Mouse (Mus musculus) cerebellum, postnatal 25 days (tissue): ENCODE results near the gene Frmd6.

ENCODE experiments used
- DNase-seq, 2 experiments: peaks; one replicate each; pipeline ENCODE4 v3.0.0; 2021; ENCODE audit warnings: mixed read lengths in 2 of 2

The Frmd6 gene

GRCm38 (mm10) chr12:70824729-70825650 lies at the start of gene Frmd6:
Gene Frmd6 (plus strand): TSS chr12:70825514.
- peak; percentile 94 to 98 for DNase-seq

DNA sequence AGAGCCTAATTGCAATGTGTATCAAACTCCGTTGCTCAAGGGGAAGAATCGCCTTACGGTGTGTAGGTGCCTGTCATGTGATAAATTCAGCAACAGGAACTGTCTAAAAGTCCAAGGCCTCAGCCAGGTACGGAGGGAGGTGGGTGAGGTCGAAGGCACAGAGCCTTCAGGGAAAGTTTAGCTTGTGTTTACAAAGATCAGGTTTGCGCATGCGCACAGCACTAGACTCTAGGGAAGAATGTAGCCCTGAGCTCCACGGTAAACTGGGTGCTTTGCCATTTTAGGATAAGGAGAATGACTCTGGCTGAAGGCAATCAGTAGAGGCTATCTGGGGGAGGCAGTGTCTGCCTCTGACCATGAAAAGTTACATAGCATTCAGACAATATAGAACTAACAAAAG lies 49.7 kb upstream of the Frmd6 start:
- no peak for DNase-seq

- DNase-seq, result peak in 1 of 2 experiments; percentile 39
Measured at GRCm38 (mm10) chr12:70776683-70777082, 48.6 kb upstream of the Frmd6 start.

DNA sequence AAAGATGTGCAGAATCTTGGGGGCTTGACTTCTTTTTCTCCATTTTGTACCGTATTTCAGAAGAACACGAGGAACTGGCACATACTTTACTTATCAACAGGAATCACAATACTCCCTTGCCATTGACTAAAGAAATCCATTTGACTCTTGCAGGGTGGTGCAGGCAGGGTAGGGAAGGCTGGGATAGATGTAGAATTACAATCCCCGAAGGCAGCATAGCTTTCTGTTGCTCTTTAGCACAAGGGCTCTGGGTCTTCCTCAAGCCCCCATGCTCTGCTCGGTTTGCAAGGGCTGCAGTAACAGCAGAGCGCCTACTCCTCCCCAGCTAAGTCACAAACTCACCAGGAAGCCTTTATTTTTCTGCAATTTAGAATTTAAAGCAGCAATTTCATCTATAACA lies 47.8 kb upstream of the Frmd6 start:
- no peak for DNase-seq

GRCm38 (mm10) chr12:70777866-70778265 lies 47.4 kb upstream of the Frmd6 start:
- peak in 1 of 2 experiments; percentile 29 for DNase-seq

DNA sequence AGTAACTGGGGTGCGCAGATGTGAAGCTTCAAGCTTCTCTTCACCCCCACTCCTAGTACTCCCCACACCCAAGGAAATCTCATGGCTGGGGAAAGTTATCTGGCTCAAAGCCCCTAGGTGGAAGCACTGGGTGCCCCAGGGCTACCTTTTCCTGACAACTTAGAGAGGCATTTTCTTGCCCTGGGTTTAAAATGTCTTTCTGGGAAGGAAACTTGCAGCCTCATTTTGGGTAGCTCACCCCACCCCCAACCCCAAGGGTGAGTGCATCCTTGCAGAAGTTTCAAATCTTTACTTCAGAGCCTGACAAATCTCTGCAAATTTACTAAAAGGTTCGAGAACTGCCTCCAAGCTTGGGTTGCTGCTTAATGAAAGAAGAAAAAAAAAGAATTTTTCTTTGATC lies 47.0 kb upstream of the Frmd6 start:
- DNase-seq, result no peak

DNA sequence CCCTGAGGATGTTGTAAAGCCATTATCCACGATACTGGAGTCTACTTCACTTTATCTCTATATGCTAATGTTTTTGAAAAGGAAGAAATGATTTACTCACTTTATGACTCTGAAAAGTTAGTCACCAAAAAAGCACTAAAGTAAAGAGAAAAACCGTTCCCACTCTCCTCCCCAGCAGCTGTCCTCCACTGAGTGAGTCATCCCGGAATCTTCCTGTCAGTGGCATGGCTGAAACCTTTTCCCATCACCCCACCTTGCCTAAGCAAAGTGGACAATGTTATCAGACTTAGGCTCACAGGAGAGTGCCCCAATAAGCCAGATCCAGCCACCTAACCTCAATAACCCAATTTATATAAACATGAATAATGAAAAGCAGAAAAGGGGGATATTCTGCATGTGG lies 46.6 kb upstream of the Frmd6 start:
- no peak for DNase-seq

- no peak for DNase-seq
Measured at GRCm38 (mm10) chr12:70783049-70783448, 42.3 kb upstream of the Frmd6 start.

- no peak for DNase-seq
Measured at GRCm38 (mm10) chr12:70783475-70784239, 41.7 kb upstream of the Frmd6 start.

DNA sequence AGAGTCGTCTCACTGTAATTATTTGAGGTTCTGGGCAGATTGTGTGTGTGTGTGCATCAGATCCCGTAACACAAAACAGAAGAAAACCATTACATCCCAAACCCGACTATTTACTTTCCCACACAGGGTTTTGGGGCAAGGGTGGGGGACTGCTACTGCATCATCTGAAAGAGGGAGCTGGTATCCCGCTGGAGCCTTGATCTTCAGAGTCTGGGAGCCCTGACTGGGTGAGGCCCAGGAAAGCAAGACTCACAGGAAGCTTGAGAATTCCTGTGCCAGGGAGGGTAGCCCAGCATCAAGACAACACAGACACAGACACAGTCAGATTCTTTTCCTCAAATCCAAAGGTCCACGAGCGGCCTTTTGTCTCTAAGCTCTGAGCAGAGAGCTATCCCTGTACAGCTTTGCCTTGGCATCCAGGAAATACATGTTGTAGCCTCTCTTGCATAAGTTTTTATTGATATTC lies 41.0 kb upstream of the Frmd6 start:
- no peak for DNase-seq

DNA sequence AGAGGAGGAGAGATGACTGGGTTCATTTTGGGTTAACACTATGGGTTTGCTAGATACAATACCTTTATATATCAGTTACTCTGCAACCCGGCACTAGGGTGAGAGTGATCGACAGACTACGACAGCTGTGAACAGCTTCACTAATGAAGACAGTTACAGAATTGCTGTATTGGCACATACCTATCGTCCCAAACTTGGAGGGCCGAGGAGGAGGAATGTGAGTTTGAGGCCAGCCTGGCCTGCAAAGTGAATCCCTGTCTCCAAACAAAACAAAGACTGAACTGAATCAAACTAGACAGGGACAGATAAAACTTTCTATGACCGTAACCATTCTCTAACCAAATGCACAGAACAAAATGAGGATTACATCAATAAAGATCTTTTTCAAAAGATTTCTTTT lies 36.0 kb upstream of the Frmd6 start:
- no peak for DNase-seq

DNA sequence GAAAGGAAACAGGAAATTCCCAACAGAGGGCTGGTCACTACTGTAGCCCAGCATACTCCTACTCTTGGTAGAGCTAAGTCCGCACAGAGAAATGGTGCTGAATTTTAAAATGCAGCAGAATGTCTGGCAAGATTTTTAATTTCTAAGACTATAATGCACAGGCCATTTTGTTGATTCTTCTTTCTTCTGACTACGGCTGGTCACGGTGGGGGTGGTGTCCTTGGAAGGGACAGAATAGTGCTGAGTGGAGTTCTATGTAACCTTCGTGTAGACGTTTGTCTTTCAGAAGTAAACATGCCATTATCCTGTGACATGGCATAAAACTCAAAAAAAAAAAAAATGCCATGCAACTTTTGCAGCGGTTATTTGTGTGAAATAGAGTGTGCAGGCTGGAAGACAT lies 32.0 kb upstream of the Frmd6 start:
- DNase-seq, result no peak

GRCm38 (mm10) chr12:70794543-70795388 lies 30.5 kb upstream of the Frmd6 start:
- DNase-seq, result peak in 1 of 2 experiments; percentile 28

DNA sequence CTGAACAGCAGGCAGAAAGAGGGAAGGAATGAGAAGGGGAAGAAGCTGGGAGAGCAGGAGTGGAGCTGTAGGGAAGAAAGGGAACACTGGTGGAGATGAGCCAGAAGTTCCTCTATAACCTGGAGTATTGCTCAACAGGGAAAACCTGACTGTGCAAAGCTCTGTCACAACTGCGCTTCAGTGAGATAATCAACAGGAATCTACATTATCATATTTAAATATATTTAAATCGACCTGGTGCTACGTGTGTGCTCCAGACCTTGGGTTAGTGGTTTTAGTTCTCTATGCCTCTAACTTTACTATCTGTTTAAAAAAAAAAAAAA lies 30.0 kb upstream of the Frmd6 start:
- no peak for DNase-seq

DNA sequence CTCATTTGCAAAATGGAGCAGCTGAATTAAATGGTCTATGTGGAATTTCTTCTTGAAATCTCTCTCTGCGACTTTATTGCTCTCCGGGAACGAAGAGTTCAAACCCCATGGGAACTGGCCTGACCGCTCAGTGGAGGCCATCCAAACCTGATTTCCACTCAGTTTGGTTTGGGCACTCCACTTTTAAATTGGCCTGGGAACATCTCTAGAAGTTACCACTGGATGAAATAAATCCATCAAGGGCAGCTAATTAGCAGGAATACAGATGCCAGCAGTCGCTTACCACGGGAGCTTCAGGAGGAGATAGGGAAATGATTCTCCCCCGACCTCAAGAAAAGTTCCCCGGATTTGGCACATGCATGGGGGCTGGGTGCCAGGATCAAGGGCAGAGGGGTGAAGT lies 26.8 kb upstream of the Frmd6 start:
- no peak for DNase-seq

DNA sequence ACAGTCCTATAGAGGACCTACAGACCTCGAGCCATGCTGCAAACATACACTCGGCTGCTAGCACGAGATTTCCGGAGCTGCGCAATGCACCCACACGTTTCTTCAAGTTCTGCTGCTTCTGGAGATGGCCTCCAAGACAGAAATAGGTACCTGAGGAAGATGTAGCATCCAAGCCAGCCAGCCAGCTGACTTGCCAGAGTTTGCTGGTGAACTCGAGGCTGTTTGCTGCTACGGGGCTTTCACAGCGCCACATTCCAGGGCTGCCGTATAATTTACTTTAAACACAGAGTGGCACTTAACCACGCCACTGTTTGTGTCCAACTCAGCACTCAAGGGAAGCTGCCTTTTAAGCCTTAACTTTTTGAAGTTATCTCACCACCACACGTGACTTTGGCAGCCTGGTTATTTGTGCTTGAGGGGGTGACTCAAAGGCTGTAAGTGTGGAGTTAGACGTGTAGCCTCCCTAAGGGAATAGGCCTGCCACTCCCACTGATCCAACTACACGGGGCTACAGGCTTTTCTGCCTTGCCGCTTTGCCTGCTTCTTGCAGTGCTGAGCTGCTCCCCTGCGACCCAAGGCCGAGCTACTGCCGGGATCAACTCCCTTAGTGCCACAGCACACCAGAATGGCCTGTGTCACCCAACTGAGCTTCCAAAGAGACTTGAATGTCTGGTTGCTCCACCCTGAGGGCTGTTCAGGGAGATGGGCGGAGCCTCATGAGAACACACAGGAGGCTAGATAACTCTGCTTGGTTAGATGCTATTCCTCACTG lies 25.9 kb upstream of the Frmd6 start:
- no peak for DNase-seq

DNA sequence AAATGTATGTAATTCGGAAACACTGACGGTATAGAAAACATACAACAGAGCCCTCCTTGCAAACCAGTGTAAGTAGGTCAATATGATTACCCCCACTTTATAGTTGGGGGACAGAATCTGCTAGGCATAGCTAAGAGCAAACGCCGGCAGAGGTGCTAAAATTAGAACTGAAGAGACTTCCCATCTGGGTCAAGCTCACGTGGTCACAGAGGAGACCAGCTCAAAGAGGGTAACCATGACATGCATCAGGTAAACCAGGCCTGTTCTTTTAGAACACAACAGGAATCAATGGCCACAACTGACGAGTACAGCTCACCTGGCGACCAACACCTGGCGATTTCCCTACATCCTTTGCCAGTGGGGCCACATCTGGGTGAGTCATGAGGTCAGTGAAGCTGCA lies 25.2 kb upstream of the Frmd6 start:
- no peak for DNase-seq

GRCm38 (mm10) chr12:70801361-70801760 lies 24.0 kb upstream of the Frmd6 start:
- no peak for DNase-seq

DNA sequence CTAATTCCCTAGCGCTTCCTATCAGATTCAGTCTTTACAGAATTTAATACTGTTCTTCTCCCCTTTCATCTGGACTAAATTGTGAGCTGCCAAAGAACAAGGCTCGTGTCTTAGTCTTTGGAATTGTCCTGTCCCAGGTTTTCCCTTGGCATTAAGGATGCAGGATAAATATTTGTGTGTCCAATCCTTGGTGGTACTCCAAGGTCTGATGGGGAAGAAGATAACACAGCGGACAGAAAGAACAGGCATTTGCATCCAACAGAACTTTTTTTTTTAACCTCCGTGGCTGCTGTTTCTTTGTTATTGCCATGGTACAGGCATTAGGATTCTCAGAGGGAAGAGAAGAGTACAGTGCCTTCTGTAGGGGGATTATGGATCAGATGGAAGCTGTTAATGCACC lies 21.8 kb upstream of the Frmd6 start:
- no peak for DNase-seq

GRCm38 (mm10) chr12:70804989-70805388 lies 20.3 kb upstream of the Frmd6 start:
- no peak for DNase-seq

DNA sequence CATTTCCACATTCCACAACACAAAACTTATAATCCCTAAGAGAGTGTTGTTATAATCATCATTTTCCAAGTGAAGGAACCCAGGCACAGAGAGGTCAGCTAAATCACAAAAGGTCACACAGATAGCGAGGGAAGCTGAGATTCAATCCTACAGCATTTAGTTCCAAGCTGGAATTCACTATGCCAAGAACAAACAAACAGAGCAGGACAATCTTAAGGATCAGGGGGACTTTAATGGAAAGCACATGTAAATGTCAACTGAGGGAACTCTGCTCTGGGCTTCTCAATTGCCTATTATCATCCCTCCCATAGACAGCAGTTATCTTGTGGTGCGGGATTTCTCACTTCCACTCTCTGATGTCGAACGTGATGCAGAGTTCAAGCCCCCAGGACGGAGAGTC lies 17.8 kb upstream of the Frmd6 start:
- no peak for DNase-seq

- DNase-seq, result no peak
Measured at GRCm38 (mm10) chr12:70807975-70808374, 17.3 kb upstream of the Frmd6 start.
